Mouse (Mus musculus): ENCODE measurements around the gene Atp1b1.

Gene Atp1b1

GRCm38 (mm10) chr1:164440230-164440629 is 17.9 kb downstream of the Atp1b1 start:
- DNase-seq, result no peak

- no peak for DNase-seq
Observed at GRCm38 (mm10) chr1:164436749-164437148, 21.4 kb downstream of the Atp1b1 start.

- no peak for DNase-seq
Observed at GRCm38 (mm10) chr1:164434049-164434448, 24.1 kb downstream of the Atp1b1 start.

- DNase-seq, result no peak
Observed at GRCm38 (mm10) chr1:164432649-164433048, 25.5 kb downstream of the Atp1b1 start.

GRCm38 (mm10) chr1:164428644-164429043 is 29.5 kb downstream of the Atp1b1 start:
- no peak for DNase-seq

GRCm38 (mm10) chr1:164427777-164428176 is 30.4 kb downstream of the Atp1b1 start:
- no peak for DNase-seq

- no peak for DNase-seq
Observed at GRCm38 (mm10) chr1:164426227-164426626, 31.9 kb downstream of the Atp1b1 start.

GRCm38 (mm10) chr1:164420623-164421354 is 37.4 kb downstream of the Atp1b1 start:
- no peak for DNase-seq

- no peak for DNase-seq
Observed at GRCm38 (mm10) chr1:164419401-164419800, 38.8 kb downstream of the Atp1b1 start.

- DNase-seq, result peak; percentile 61
Observed at GRCm38 (mm10) chr1:164418320-164418719, 39.8 kb downstream of the Atp1b1 start.

GRCm38 (mm10) chr1:164417604-164418003 is 40.6 kb downstream of the Atp1b1 start:
- DNase-seq, result no peak

- no peak for DNase-seq
Observed at GRCm38 (mm10) chr1:164416692-164417394, 41.3 kb downstream of the Atp1b1 start.

- peak; percentile 79 for DNase-seq
Observed at GRCm38 (mm10) chr1:164415347-164415751, 42.8 kb downstream of the Atp1b1 start.

GRCm38 (mm10) chr1:164413608-164414007 is 44.5 kb downstream of the Atp1b1 start:
- no peak for DNase-seq

GRCm38 (mm10) chr1:164412906-164413305 is 45.2 kb downstream of the Atp1b1 start:
- DNase-seq, result no peak

GRCm38 (mm10) chr1:164411306-164411705 is 46.8 kb downstream of the Atp1b1 start:
- peak; percentile 72 for DNase-seq

- no peak for DNase-seq
Observed at GRCm38 (mm10) chr1:164408655-164409054, 49.5 kb downstream of the Atp1b1 start.

GRCm38 (mm10) chr1:164406506-164406905 is 51.6 kb downstream of the Atp1b1 start:
- DNase-seq, result no peak

GRCm38 (mm10) chr1:164405385-164405802 is 52.8 kb downstream of the Atp1b1 start:
- DNase-seq, result no peak

- DNase-seq, result no peak
Observed at GRCm38 (mm10) chr1:164399578-164399977, 58.6 kb downstream of the Atp1b1 start.

- DNase-seq, result no peak
Observed at GRCm38 (mm10) chr1:164397672-164398071, 60.5 kb downstream of the Atp1b1 start.

- no peak for DNase-seq
Observed at GRCm38 (mm10) chr1:164395131-164395780, 62.9 kb downstream of the Atp1b1 start.

GRCm38 (mm10) chr1:164392176-164392575 is 66.0 kb downstream of the Atp1b1 start:
- no peak for DNase-seq

GRCm38 (mm10) chr1:164389743-164390142 is 68.4 kb downstream of the Atp1b1 start:
- DNase-seq, result no peak
